ENCODE assay signal across 24 mouse cellular contexts in the genomic region with DNA sequence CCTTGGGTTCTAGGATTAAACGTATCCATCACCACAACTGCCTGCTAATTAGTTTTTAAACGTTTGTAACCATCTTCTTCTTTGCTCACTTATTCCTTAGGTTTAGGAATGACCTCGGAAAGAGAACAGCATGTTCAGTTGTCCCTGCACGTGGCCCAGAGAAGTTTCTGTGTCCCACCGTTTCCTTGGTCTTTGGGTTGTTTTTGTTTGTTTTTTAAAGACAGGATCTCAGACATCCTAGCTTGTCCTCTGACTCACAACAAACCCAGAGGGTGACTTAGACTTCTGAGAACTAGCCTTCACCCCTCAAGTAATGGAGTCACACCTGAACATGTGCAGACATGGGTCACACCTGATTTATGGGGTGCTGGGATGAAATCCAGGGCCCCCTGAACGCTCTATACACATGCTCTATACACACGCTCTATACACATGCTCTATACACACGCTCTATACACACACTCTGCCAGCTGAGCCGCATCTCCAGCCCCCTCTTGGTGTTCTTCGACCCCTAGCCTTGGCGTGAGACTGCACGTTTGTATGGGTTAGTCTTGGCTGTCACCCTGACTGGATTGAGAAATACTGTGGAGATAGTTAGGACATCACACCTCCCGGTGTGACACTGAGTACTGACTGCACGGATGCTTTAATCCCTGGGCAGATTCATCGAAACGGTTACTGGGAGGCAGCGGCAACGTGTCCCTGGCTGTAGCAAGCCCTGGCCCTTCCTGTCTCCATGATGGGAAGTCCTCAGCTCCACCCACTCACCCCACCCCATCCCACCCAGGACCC. TPM values are rescaled to one million over a fixed set of nuclear protein-coding genes. Genes with fewer than 3 reads are reported as not detected.
DNase-seq lines count a peak whose midpoint lies in the region; ATAC-seq and TF ChIP-seq lines count a peak whose summit lies in the region.
"Had no signal": no experiment of that assay in that cellular context is flagged by ENCODE, and none has a peak within 500 bp of the region (broad histone marks: within the 10 kb centered on the region; RNA-seq: fewer than 3 reads in every experiment).

No protein-coding gene starts in this region.

- H3K36me3 ChIP-seq in liver, embryonic 13.5 days = no peaks in the 10 kb centered on the region
- H3K36me3 ChIP-seq in liver, embryonic 11.5 days (ENCODE audit: control insufficient read depth, insufficient read depth, low read length) = no peaks in the 10 kb centered on the region
- H3K36me3 ChIP-seq: embryonic facial prominence, embryonic 13.5 days; forebrain, embryonic 15.5 days; heart, embryonic 10.5 days; hindbrain, embryonic 13.5 days; midbrain, embryonic 10.5 days; neural tube, embryonic 12.5 days had no signal

- H3K4me3 ChIP-seq in liver, embryonic 13.5 days (replicated peaks) = no peak overlapping the region
- H3K4me3 ChIP-seq in liver, embryonic 11.5 days (ENCODE audit: low read depth, low read length) = no peak overlapping the region
- H3K4me3 ChIP-seq in layer of hippocampus, adult 2 months = no peak overlapping the region
- H3K4me3 ChIP-seq: embryonic facial prominence, embryonic 13.5 days; forebrain, embryonic 15.5 days; heart, embryonic 10.5 days; hindbrain, embryonic 13.5 days; left cerebral cortex, adult 2 months; midbrain, embryonic 10.5 days; neural tube, embryonic 12.5 days had no signal

- no peak overlapping the region for H3K4me2 ChIP-seq in liver, embryonic 13.5 days
- no peak overlapping the region for H3K4me2 ChIP-seq in liver, embryonic 11.5 days
- H3K4me2 ChIP-seq: embryonic facial prominence, embryonic 13.5 days; forebrain, embryonic 15.5 days; hindbrain, embryonic 13.5 days; neural tube, embryonic 12.5 days had no signal

- WGBS in liver, embryonic 13.5 days (ENCODE audit: insufficient replicate concordance) = 62% methylated on average over 18 of the region's 18 CpGs
- whole genome bisulfite sequencing in liver, embryonic 11.5 days = 77% methylated on average over 18 of the region's 18 CpGs

- TF ChIP-seq CTCF in layer of hippocampus, adult 2 months (conservative IDR thresholded peaks at IDR 0.05) = no peak

- DNase-seq in liver, embryonic 13.5 days = no peak
- no peak for DNase-seq in liver, embryonic 11.5 days (ENCODE audit: low spot score)
- peak; percentile 23 for DNase-seq in lung, postnatal 14 days
- DNase-seq in layer of hippocampus, adult 2 months (ENCODE audit: low spot score in 2 of 2) = no peak
- DNase-seq in cerebellum, adult 8-10 months = no peak
- DNase-seq: B cell, adult 2 months; cerebellum, postnatal 10 days; gastrocnemius, postnatal 36 days; kidney, adult 8-10 months; kidney, postnatal 25 days; layer of hippocampus, adult 9-11 months; left cerebral cortex, postnatal 4 days; right cerebral cortex, adult 18-20 months; spleen, adult 18-20 months; thymus, postnatal 36 days had no signal

- 0 out of 2 replicates have a peak, but pooled peaks have one; percentile 20 for ATAC-seq in liver, embryonic 13.5 days (ENCODE audit: low read depth)
- no peak for ATAC-seq in liver, embryonic 11.5 days (replicated peaks; ENCODE audit: low FRiP score)
- ATAC-seq in common myeloid progenitor, adult 5-6 weeks (replicated peaks; ENCODE audit: low read depth, poor library complexity, severe bottlenecking) = peak; percentile 45
- peak; percentile 28; the same call in 1 of the 2 replicates for ATAC-seq in neutrophil, adult 5-6 weeks (ENCODE audit: extremely low read depth, insufficient number of reproducible peaks, low FRiP score, poor library complexity, severe bottlenecking)
- ATAC-seq: forebrain, embryonic 15.5 days had no signal

- no peak overlapping the region for H3K27ac ChIP-seq in liver, embryonic 13.5 days
- H3K27ac ChIP-seq in liver, embryonic 11.5 days (ENCODE audit: low read depth, low read length) = no peak overlapping the region
- no peak overlapping the region for H3K27ac ChIP-seq in layer of hippocampus, adult 2 months
- H3K27ac ChIP-seq: embryonic facial prominence, embryonic 13.5 days; forebrain, embryonic 15.5 days; heart, embryonic 10.5 days; hindbrain, embryonic 13.5 days; left cerebral cortex, adult 2 months; midbrain, embryonic 10.5 days; neural tube, embryonic 12.5 days had no signal

- H3K9me3 ChIP-seq in liver, embryonic 13.5 days (replicated peaks) = no peaks in the 10 kb centered on the region
- no peaks in the 10 kb centered on the region for H3K9me3 ChIP-seq in liver, embryonic 11.5 days (ENCODE audit: control insufficient read depth, low read length)
- H3K9me3 ChIP-seq: embryonic facial prominence, embryonic 13.5 days; forebrain, embryonic 15.5 days; heart, embryonic 10.5 days; hindbrain, embryonic 13.5 days; neural tube, embryonic 12.5 days had no signal

- H3K9ac ChIP-seq in liver, embryonic 13.5 days = no peak overlapping the region
- no peak overlapping the region for H3K9ac ChIP-seq in liver, embryonic 11.5 days (ENCODE audit: low read depth, low read length)
- H3K9ac ChIP-seq: embryonic facial prominence, embryonic 13.5 days; forebrain, embryonic 15.5 days; hindbrain, embryonic 13.5 days; neural tube, embryonic 12.5 days had no signal

- H3K4me1 ChIP-seq in liver, embryonic 13.5 days (replicated peaks) = peaks cover 27% of the 10 kb centered on the region
- H3K4me1 ChIP-seq in liver, embryonic 11.5 days (replicated peaks; ENCODE audit: control insufficient read depth, insufficient read depth, low read length) = peaks cover 4% of the 10 kb centered on the region
- H3K4me1 ChIP-seq: hindbrain, embryonic 13.5 days; neural tube, embryonic 12.5 days had no signal

- H3K27me3 ChIP-seq in liver, embryonic 13.5 days = no peaks in the 10 kb centered on the region
- H3K27me3 ChIP-seq in liver, embryonic 11.5 days (replicated peaks; ENCODE audit: control insufficient read depth, insufficient read depth, low read length) = no peaks in the 10 kb centered on the region
- H3K27me3 ChIP-seq: embryonic facial prominence, embryonic 13.5 days; forebrain, embryonic 15.5 days; hindbrain, embryonic 13.5 days; neural tube, embryonic 12.5 days had no signal

RNA-seq across cellular contexts. Expression of gene Zfp217, which starts 16.0 kb away (rescaled TPM):
- polyA plus RNA-seq in liver, embryonic 13.5 days (2015; fragmentation: Nextera tagmentation; extraction: Ambion mirVana) = 3.6 and 3.7 TPM in 2 replicates
- 5.1 and 5.4 TPM in 2 replicates for polyA plus RNA-seq in liver, embryonic 11.5 days (2014; fragmentation: Nextera tagmentation; extraction: Ambion mirVana)
- total RNA-seq in common myeloid progenitor, adult 5-6 weeks (2017) = 33.2 and 40.1 TPM in 2 replicates
- 76.0 and 83.2 TPM in 2 replicates for total RNA-seq in neutrophil, adult 5-6 weeks (2017)
- total RNA-seq in layer of hippocampus, adult 2 months (2021) = 1 to 10 TPM; 3.0 to 3.8 TPM
